Mouse (Mus musculus) CD4-positive, CD25-positive, alpha-beta regulatory T cell, adult 2 months (primary cell): ENCODE measurements around the gene Mt2.

Source experiments
- DNase-seq: peaks from one replicate; pipeline ENCODE4 v3.0.0-alpha.2; 2012; ENCODE audit warnings: low read depth, low spot score

Mt2 gene

GRCm38 (mm10) chr8:94172809-94173732 lies 607 bp downstream of the Mt2 start:
- no peak for DNase-seq

DNA sequence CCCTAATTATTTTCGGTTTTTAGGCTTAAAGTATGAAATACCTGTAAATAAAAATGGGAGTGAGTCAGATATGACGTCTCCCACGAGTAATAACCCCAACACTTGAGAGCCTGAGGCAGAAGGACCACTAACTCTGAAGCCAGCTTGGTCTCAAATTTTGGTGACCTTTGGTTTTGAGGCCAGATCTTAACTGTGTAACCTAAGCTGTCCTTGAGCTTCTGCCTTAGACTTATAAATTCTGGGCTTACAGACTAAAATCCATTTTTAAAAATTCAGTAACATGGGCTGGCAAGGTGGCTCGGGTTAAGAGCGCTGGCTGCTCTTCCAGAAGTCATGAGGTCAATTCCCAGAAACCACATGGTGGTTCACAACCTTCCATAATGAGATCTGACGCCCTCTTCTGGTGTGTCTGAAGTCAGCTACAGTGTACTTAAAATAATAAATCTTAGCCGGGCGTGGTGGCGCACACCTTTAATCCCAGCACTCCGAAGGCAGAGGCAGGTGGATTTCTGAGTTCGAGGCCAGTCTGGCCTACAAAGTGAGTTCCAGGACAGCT lies 1.5 kb downstream of the Mt2 start:
- DNase-seq = no peak

DNA sequence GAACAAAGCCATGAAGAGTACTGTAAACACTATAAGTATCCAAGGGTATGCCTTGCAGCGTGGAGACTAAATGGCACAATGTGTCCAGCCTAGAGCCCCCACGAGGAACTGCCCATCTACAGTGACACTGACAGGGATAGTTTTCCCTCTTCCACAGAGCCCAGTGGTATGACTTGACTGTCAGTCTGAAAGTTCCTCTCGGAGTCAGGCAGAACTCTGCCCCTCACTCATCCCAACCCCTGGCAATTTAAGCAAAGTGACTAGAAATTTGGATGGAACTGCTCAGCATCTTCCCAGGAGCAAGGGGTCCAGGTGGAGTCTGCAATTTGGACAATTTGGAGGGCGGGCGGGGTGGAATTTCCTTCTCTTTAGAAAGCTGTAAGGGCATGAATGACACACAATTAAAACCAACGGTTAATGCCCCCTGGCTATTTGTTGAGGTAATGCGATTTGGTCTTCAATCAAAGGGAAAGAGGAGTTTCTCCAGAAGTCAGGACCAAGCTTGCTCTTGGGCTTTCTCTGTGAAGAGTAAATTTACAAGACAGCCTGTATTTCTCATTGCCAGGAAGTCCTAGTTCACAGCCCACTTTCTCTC lies 2.3 kb downstream of the Mt2 start:
- DNase-seq = no peak

DNA sequence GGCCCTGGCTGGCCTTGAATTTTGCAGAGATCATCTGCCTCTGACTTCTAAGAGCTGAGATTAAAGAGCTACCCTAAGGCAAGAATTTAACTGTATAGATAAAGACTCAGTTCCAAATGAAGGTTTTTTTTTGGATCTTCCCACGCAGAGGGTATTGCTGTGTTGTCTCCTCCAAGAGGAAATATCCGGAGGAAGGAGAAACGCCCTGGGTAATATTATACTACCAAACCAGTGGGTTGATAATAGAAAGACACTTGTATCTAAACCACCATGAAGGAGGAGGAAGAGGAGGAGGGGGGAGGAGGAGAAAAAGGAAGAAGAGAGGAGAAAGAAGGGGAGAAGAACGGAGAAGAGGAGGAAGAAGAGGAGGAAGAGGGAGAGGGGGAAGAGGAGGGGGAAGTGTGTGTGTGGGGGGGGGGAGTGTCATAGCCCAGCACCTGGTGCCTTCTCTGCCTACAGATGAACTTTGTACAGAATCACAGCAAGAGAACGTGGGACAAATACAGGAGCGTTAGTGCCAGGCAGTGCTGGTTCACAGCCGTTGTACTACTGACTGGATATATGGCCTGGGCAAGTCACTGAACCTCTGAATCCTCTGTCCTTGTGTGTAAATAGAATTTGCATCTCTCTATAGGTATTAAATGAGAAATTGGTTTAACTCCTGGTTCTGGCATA lies 5.4 kb downstream of the Mt2 start:
- DNase-seq = no peak

GRCm38 (mm10) chr8:94178857-94179712 lies 6.6 kb downstream of the Mt2 start, which contains the start of gene Mt1:
Gene Mt1 (plus strand): TSS chr8:94179082.
- DNase-seq = peak; percentile 80

- peak; percentile 21 for DNase-seq
Measured at GRCm38 (mm10) chr8:94179713-94180560, 7.5 kb downstream of the Mt2 start.

GRCm38 (mm10) chr8:94180561-94180908 lies 8.1 kb downstream of the Mt2 start:
- DNase-seq = no peak

DNA sequence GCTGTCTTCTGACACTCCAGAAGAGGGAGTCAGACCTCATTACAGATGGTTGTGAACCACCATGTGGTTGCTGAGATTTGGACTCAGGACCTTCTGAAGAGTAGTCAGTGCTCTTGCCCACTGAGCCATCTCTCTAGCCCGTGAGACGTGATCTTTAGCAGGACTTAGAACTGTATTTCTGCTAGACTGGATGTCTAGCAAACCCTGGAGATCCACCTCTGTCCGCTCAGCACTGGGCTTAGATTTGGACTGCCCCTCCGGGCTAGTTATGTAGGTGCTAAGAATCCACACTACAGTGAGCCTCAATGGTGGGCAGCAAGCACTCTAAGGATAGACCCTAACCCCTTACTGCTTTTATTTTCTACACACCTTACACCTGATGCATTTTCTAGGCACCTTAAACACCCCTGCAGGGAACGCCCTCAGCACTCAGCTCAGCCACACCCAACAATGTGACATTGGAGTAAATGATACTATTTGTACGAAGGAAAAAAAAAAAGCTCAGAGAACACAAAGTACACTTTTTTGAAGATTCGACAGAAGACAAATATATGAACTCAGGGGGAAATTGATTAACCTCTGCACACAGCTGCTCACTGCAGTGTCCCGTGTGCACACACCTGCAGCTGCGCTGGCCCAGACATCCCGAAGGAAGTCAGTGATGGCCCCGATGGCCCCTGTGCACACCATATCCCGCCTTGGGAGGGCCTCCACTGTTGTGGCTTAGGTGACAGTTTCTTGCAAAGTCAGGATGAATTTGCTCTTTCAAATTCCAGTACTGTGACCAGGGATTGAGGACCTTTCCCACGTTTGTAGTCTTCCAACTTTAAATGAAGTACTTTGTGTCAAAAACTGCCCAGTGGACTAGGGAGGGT lies 9.8 kb downstream of the Mt2 start:
- DNase-seq = no peak

DNA sequence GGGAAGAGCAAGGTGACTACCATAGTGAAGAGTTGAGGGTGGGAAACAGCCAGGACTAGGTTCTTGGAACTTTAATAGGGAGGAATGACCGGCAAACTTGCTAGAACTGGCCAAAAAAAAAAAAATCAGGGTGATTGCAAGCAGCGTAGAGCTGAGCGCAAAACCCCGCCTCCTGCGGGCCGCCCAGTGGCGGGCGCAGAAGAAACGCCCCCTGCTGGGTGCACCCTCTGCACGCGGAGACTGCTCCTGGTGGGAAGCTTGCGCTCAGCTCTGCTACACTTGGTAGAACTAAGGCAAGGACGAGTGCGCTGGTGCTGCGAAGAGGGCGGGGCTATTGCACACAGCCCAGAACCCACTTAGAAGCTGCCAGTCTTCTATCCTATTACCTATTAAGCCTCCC lies 10.7 kb downstream of the Mt2 start:
- peak; percentile 90 for DNase-seq

GRCm38 (mm10) chr8:94184357-94184843 lies 11.9 kb downstream of the Mt2 start:
- no peak for DNase-seq

DNA sequence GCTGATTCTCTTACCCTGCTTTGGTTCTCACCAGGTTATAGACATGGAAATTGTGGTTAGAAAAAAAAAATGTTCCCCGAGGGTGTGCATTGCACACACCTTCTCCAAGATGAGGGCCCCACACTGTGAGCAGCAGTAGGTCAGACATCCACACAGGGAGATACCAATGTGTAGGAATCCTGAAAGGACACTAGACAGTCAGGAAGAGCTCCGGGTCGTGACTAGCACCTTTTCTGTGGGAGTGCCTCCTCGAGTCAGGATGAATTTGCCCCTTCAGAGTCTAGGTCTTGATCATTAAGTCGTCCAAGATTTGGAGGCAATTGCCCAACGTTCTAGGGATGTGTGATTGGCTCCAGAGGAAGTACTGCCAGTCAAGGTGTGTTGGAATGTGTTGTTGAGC lies 13.3 kb downstream of the Mt2 start:
- no peak for DNase-seq

DNA sequence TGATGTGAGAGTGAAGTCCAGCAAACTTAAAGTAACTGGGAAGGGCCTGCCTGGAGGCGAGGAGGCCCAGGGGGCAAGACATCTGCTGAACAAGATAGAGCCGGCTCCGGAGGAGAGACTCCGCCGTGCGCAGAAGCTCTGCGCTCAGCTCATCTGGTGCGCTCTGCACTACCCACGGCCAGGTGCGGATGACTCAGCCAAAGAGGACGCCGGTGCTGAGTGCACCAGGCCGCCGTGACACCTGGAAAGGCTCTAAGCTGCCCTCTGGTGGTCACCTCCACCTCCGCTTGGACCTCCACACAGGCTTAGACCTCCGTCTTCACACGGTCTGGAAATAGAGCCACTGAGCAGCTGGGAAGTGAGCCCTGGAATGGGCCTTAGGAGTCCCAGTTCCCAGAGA lies 14.1 kb downstream of the Mt2 start:
- DNase-seq = peak; percentile 78

- no peak for DNase-seq
Measured at GRCm38 (mm10) chr8:94187290-94188002, 15.0 kb downstream of the Mt2 start.

DNA sequence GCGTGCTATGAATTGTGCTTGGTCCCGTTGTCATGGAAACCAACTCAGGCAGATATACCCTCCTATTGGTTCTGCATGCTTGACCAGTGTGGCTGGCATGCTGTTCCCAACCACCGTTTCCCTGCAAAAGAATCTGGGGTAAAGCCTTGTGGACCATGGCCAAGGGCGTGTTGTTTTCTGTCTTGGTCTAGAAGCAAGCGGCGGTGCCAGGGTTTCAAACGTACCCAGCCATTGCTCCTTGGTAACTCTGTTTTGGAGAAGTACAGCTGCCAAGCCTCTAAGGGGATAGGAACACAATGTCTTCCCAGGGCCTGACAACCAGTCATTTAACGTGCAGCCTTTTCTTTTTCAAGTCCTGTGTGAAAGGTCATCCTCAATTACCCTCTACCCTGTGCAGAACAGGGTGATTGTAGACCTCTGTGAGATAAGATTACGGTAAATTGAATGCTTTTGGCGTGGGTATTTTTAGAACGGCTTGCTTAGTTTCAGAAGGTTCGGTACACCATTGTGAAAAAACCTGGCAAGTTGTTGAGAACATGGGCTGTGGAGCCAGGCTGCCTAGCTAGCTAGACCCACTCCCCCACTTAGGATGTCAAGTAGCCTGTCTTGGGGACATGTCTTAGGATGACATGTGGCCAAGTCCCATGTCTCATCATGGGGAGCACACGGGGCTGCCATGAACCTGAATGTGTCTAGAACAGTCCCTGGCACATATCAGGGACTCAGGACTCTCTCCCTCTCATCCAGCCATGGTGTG lies 17.0 kb downstream of the Mt2 start:
- DNase-seq = no peak

GRCm38 (mm10) chr8:94191101-94191691 lies 18.7 kb downstream of the Mt2 start:
- DNase-seq = peak; percentile 77

DNA sequence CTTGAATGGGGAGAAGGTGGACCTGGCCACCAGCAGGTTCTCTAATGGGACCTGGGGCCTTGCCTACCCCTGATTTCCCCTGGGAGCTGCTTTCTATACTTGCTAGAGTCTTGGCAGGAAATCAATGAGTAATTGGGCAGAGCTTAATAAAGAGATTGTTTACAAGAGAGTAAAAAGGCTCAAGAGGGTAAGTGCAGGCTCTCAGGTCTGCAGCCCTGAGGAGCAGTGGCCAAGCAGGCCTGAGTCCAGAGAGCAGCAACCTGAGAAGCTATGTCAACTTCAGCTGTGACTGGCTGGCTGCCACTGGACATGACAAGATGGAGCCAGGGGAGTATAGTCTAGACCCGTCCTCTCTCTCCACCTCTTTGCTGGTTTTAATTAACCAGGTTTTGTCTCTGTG lies 20.5 kb downstream of the Mt2 start:
- DNase-seq = no peak

GRCm38 (mm10) chr8:94194591-94195223 lies 22.2 kb downstream of the Mt2 start:
- DNase-seq = no peak
